Mouse (Mus musculus): Measurements from ENCODE around the gene Aph1a. TPM values are rescaled to one million over a fixed set of nuclear protein-coding genes. Genes with fewer than 3 reads are reported as not detected.

Gene Aph1a
- polyA plus RNA-seq, 1 experiment: 17.6 TPM

DNA sequence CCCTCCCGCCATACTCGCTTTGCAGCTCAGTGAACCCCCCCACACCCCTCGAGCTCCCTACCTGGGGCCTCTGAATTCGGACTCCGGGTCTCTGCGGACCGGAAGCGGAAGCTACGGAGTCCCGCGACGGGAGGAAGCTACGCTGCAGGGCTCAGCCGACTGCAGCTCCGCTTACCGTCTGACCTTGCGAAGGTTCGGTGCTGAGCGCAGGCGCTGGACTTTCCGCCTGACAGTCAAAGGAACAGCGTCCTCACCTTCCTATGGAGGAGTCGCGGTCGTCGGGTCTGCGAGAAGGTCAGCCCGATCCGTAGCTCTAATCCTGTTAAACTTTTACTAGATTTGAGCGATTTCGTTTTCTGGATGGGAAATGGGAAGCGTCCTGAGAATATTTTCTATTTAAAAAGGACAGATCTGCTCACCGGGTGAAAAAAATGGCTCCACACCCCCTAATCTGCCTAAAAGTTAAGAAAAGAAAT, 22.3 kb upstream of the Aph1a start, which contains the start of gene Mrps21:
TSS of gene Mrps21 (minus strand) at position 128 of the 476 bp plus-strand sequence.
- Histone ChIP-seq H3K27me3 (ENCODE audit: control insufficient read depth, insufficient read depth, low read length) (no peaks in the 10 kb centered on the region), H3K4me3 (ENCODE audit: control insufficient read depth, low read depth, low read length) (peak within 1 kb of the TSS; percentile 95), H3K36me3 (ENCODE audit: control insufficient read depth, insufficient read depth, low read length) (no peaks in the 10 kb centered on the region), H3K27ac (ENCODE audit: control insufficient read depth, insufficient read depth, low read depth, low read length) (peak within 1 kb of the TSS; percentile 73), H3K4me1 (ENCODE audit: control insufficient read depth, insufficient read depth, low read length) (peaks cover 5% of the 10 kb centered on the region)
- no peak for TF ChIP-seq CTCF (IDR thresholded peaks at IDR 0.05; ENCODE audit: control insufficient read depth, insufficient read depth, insufficient replicate concordance, low read depth, low read length)
- peak; percentile 88 for TF ChIP-seq POLR2A (IDR thresholded peaks at IDR 0.05; ENCODE audit: control insufficient read depth, low read depth, low read length)

- Histone ChIP-seq H3K36me3 (ENCODE audit: control insufficient read depth, insufficient read depth, low read length) (no peaks in the 10 kb centered on the region), H3K27ac (ENCODE audit: control insufficient read depth, insufficient read depth, low read depth, low read length) (no peak overlapping the region), H3K4me1 (ENCODE audit: control insufficient read depth, insufficient read depth, low read length) (peaks cover 5% of the 10 kb centered on the region), H3K27me3 (ENCODE audit: control insufficient read depth, insufficient read depth, low read length) (no peaks in the 10 kb centered on the region), H3K4me3 (ENCODE audit: control insufficient read depth, low read depth, low read length) (no peak overlapping the region)
- TF ChIP-seq POLR2A (IDR thresholded peaks at IDR 0.05; ENCODE audit: control insufficient read depth, low read depth, low read length) (no peak), CTCF (IDR thresholded peaks at IDR 0.05; ENCODE audit: control insufficient read depth, insufficient read depth, insufficient replicate concordance, low read depth, low read length) (no peak)
These were observed 21.7 kb upstream of the Aph1a start for GRCm38 (mm10) chr3:95872048-95872447.

DNA sequence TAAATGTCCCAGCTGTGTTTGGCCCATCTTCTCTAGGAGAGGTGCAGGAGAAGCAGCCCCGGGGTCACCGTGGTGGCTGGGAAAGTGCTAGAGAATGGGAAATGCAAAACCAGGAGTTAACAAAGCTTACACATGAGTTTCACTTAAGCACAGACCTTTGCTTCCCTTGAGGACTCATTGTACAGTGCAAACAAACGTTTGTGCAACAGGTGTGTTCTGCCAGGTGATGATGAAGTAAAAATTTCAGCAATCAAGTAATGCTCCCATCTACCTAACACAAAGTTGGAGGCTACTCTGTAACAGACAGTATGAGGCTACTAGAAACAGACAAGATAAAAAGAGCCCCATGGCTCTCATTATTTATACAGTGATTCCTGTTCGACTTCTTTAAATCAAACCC, 14.7 kb upstream of the Aph1a start:
- no peak for TF ChIP-seq CTCF (IDR thresholded peaks at IDR 0.05; ENCODE audit: control insufficient read depth, insufficient read depth, insufficient replicate concordance, low read depth, low read length)
- no peak for TF ChIP-seq POLR2A (IDR thresholded peaks at IDR 0.05; ENCODE audit: control insufficient read depth, low read depth, low read length)
- no peaks in the 10 kb centered on the region for H3K27me3 ChIP-seq (ENCODE audit: control insufficient read depth, insufficient read depth, low read length)
- H3K4me1 ChIP-seq (ENCODE audit: control insufficient read depth, insufficient read depth, low read length): peaks cover 5% of the 10 kb centered on the region; the same call in 1 of the 2 replicates
- no peak overlapping the region for H3K4me3 ChIP-seq (ENCODE audit: control insufficient read depth, low read depth, low read length)
- no peak overlapping the region for H3K27ac ChIP-seq (ENCODE audit: control insufficient read depth, insufficient read depth, low read depth, low read length)
- H3K36me3 ChIP-seq (ENCODE audit: control insufficient read depth, insufficient read depth, low read length): no peaks in the 10 kb centered on the region

- no peaks in the 10 kb centered on the region for H3K27me3 ChIP-seq (ENCODE audit: control insufficient read depth, insufficient read depth, low read length)
- H3K4me1 ChIP-seq (ENCODE audit: control insufficient read depth, insufficient read depth, low read length): peaks cover 5% of the 10 kb centered on the region; the same call in 1 of the 2 replicates
- no peaks in the 10 kb centered on the region for H3K36me3 ChIP-seq (ENCODE audit: control insufficient read depth, insufficient read depth, low read length)
- TF ChIP-seq CTCF (IDR thresholded peaks at IDR 0.05; ENCODE audit: control insufficient read depth, insufficient read depth, insufficient replicate concordance, low read depth, low read length) (no peak), POLR2A (IDR thresholded peaks at IDR 0.05; ENCODE audit: control insufficient read depth, low read depth, low read length) (peak; percentile 60; the same call in 1 of the 2 replicates)
- peak within 1 kb of the TSS; percentile 99 for H3K27ac ChIP-seq (ENCODE audit: control insufficient read depth, insufficient read depth, low read depth, low read length)
- H3K4me3 ChIP-seq (ENCODE audit: control insufficient read depth, low read depth, low read length): peak within 1 kb of the TSS; percentile 71
These were observed 11.6 kb upstream of the Aph1a start, which contains the start of gene Ciart for GRCm38 (mm10) chr3:95881979-95882815. Gene Ciart, minus strand, starts transcription at chr3:95882251.

DNA sequence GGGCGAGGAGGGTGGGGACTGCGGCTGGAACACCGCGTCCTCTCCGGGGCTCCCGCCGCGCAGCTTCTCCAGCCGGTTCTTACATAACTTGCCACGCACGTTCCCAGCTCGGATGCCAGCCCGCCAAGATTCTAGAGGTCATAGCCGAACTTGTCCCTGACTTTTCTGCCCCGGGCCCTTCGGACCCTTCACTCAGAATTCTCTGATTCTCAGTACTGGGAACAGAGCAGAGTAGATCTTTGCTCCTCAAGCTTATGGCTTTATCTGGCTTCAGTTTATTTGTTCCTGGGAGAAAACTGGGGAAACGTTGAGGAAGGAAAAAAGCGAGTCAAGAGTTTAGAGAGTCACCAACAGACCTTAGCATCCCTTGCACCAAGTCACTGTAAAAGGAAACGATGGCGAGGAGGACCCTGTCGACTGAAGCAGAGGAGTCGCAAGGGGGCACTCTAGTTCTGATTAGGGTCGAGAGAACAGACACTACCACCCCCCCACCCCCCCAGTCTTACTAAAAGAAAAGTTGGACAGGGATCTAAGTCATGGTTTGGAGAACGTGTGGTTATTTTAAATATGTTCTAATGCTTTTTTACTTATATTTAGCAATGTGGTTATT, 10.8 kb upstream of the Aph1a start:
- TF ChIP-seq CTCF (IDR thresholded peaks at IDR 0.05; ENCODE audit: control insufficient read depth, insufficient read depth, insufficient replicate concordance, low read depth, low read length) (peak; percentile 36; the same call in 1 of the 2 replicates), POLR2A (IDR thresholded peaks at IDR 0.05; ENCODE audit: control insufficient read depth, low read depth, low read length) (no peak)
- Histone ChIP-seq H3K4me3 (ENCODE audit: control insufficient read depth, low read depth, low read length) (peak overlapping the region; percentile 71), H3K36me3 (ENCODE audit: control insufficient read depth, insufficient read depth, low read length) (no peaks in the 10 kb centered on the region), H3K27me3 (ENCODE audit: control insufficient read depth, insufficient read depth, low read length) (no peaks in the 10 kb centered on the region), H3K27ac (ENCODE audit: control insufficient read depth, insufficient read depth, low read depth, low read length) (peak overlapping the region; percentile 99), H3K4me1 (ENCODE audit: control insufficient read depth, insufficient read depth, low read length) (peaks cover 5% of the 10 kb centered on the region; the same call in 1 of the 2 replicates)

- Histone ChIP-seq H3K36me3 (ENCODE audit: control insufficient read depth, insufficient read depth, low read length) (no peaks in the 10 kb centered on the region), H3K4me1 (ENCODE audit: control insufficient read depth, insufficient read depth, low read length) (peaks cover 5% of the 10 kb centered on the region; the same call in 1 of the 2 replicates)
- TF ChIP-seq CTCF (IDR thresholded peaks at IDR 0.05; ENCODE audit: control insufficient read depth, insufficient read depth, insufficient replicate concordance, low read depth, low read length) (no peak), POLR2A (IDR thresholded peaks at IDR 0.05; ENCODE audit: control insufficient read depth, low read depth, low read length) (no peak)
These were observed 9.4 kb upstream of the Aph1a start for GRCm38 (mm10) chr3:95884400-95884799.

GRCm38 (mm10) chr3:95887596-95887995, 6.2 kb upstream of the Aph1a start:
- Histone ChIP-seq H3K4me3 (ENCODE audit: control insufficient read depth, low read depth, low read length) (no peak overlapping the region), H3K27ac (ENCODE audit: control insufficient read depth, insufficient read depth, low read depth, low read length) (no peak overlapping the region), H3K27me3 (ENCODE audit: control insufficient read depth, insufficient read depth, low read length) (no peaks in the 10 kb centered on the region), H3K4me1 (ENCODE audit: control insufficient read depth, insufficient read depth, low read length) (peaks cover 4% of the 10 kb centered on the region; the same call in 1 of the 2 replicates), H3K36me3 (ENCODE audit: control insufficient read depth, insufficient read depth, low read length) (no peaks in the 10 kb centered on the region)
- TF ChIP-seq CTCF (IDR thresholded peaks at IDR 0.05; ENCODE audit: control insufficient read depth, insufficient read depth, insufficient replicate concordance, low read depth, low read length): no peak
- no peak for TF ChIP-seq POLR2A (IDR thresholded peaks at IDR 0.05; ENCODE audit: control insufficient read depth, low read depth, low read length)

More at GRCm38 (mm10) chr3:95884400-95884799, 9.4 kb upstream of the Aph1a start:
- H3K27me3 ChIP-seq (ENCODE audit: control insufficient read depth, insufficient read depth, low read length): no peaks in the 10 kb centered on the region
- H3K4me3 ChIP-seq (ENCODE audit: control insufficient read depth, low read depth, low read length): no peak overlapping the region
- H3K27ac ChIP-seq (ENCODE audit: control insufficient read depth, insufficient read depth, low read depth, low read length): no peak overlapping the region

Data from testis, adult 2 months (tissue).